Mouse (Mus musculus) erythroblast, embryonic 14.5 days (primary cell): ENCODE results near the gene Swap70. TPM values are rescaled to one million over a fixed set of nuclear protein-coding genes. Genes with fewer than 3 reads are reported as not detected.

ENCODE experiments used
- H3K27me3 ChIP-seq: 2 replicates; pipeline ENCODE4 v1.6.1; 2012; ENCODE audit warnings: inconsistent platforms; ENCODE audit not compliant: control insufficient read depth
- H3K36me3 ChIP-seq: 2 replicates; pipeline ENCODE4 v1.6.1; 2012; ENCODE audit warnings: mild to moderate bottlenecking, inconsistent platforms; ENCODE audit not compliant: control insufficient read depth
- H3K4me1 ChIP-seq: 2 replicates; pipeline ENCODE4 v1.6.1; 2012; ENCODE audit warnings: inconsistent platforms; ENCODE audit not compliant: control insufficient read depth
- H3K4me3 ChIP-seq: replicated peaks from 2 replicates; pipeline ENCODE3; 2012; ENCODE audit warnings: moderate library complexity, mild to moderate bottlenecking, inconsistent platforms
- H3K9me3 ChIP-seq: 2 replicates; pipeline ENCODE4 v1.6.1; 2012; ENCODE audit warnings: low read length, inconsistent platforms, mixed read lengths; ENCODE audit not compliant: control insufficient read depth
- GATA1 ChIP-seq: IDR thresholded peaks from 2 replicates; pipeline ENCODE4 v1.6.1; 2012; ENCODE audit warnings: low read length, inconsistent platforms, mixed read lengths
- TAL1 ChIP-seq: IDR thresholded peaks from 3 replicates; pipeline ENCODE4 v1.6.1; 2012; ENCODE audit warnings: low read length, inconsistent platforms, mixed read lengths
- polyA plus RNA-seq: library from polyadenylated mRNA; stranded (reverse); fragments of >175 nt; gene quantifications from 2 replicates; pipeline ENCODE4 v1.2.3, GENCODE M21; 2012

Swap70 gene
- polyA plus RNA-seq, 1 experiment, result 0.33 TPM

GRCm38 (mm10) chr7:110298739-110299410 is 77.4 kb downstream of the Swap70 start:
- Histone ChIP-seq H3K4me1 (no peaks in the 10 kb centered on the region), H3K36me3 (no peaks in the 10 kb centered on the region), H3K9me3 (no peaks in the 10 kb centered on the region), H3K4me3 (no peak overlapping the region), H3K27me3 (no peaks in the 10 kb centered on the region)
- TF ChIP-seq GATA1 (no peak), TAL1 (no peak)

- no peak overlapping the region for H3K4me3 ChIP-seq
- no peaks in the 10 kb centered on the region for H3K4me1 ChIP-seq
- no peaks in the 10 kb centered on the region for H3K36me3 ChIP-seq
- TF ChIP-seq GATA1 (no peak), TAL1 (no peak)
- no peaks in the 10 kb centered on the region for H3K9me3 ChIP-seq
- no peaks in the 10 kb centered on the region for H3K27me3 ChIP-seq
Measured at GRCm38 (mm10) chr7:110302886-110303285, 81.4 kb downstream of the Swap70 start.

- H3K36me3 ChIP-seq, result no peaks in the 10 kb centered on the region; the same call in 1 of the 2 replicates
- H3K27me3 ChIP-seq, result no peaks in the 10 kb centered on the region
- no peak for TF ChIP-seq GATA1
- TF ChIP-seq TAL1, result no peak
- H3K4me3 ChIP-seq, result no peak overlapping the region
- H3K9me3 ChIP-seq, result no peaks in the 10 kb centered on the region
- H3K4me1 ChIP-seq, result no peaks in the 10 kb centered on the region
Measured at GRCm38 (mm10) chr7:110305486-110305885, 84.0 kb downstream of the Swap70 start.

- no peaks in the 10 kb centered on the region for H3K4me1 ChIP-seq
- no peaks in the 10 kb centered on the region for H3K9me3 ChIP-seq
- no peak overlapping the region for H3K4me3 ChIP-seq
- no peaks in the 10 kb centered on the region for H3K27me3 ChIP-seq
- H3K36me3 ChIP-seq, result peaks cover under 1% of the 10 kb centered on the region; the same call in 1 of the 2 replicates
- no peak for TF ChIP-seq GATA1
- no peak for TF ChIP-seq TAL1
Measured at GRCm38 (mm10) chr7:110306281-110306680, 84.8 kb downstream of the Swap70 start.

GRCm38 (mm10) chr7:110307741-110308140 is 86.2 kb downstream of the Swap70 start:
- Histone ChIP-seq H3K4me1 (no peaks in the 10 kb centered on the region), H3K36me3 (peaks cover 3% of the 10 kb centered on the region; the same call in 1 of the 2 replicates), H3K27me3 (no peaks in the 10 kb centered on the region), H3K4me3 (no peak overlapping the region), H3K9me3 (no peaks in the 10 kb centered on the region)
- no peak for TF ChIP-seq GATA1
- no peak for TF ChIP-seq TAL1

- Histone ChIP-seq H3K27me3 (no peaks in the 10 kb centered on the region), H3K9me3 (no peaks in the 10 kb centered on the region), H3K4me3 (no peak overlapping the region), H3K36me3 (peaks cover 3% of the 10 kb centered on the region; the same call in 1 of the 2 replicates), H3K4me1 (no peaks in the 10 kb centered on the region)
- TF ChIP-seq GATA1, result no peak
- TF ChIP-seq TAL1, result no peak
Measured at GRCm38 (mm10) chr7:110309246-110309645, 87.7 kb downstream of the Swap70 start.

GRCm38 (mm10) chr7:110313392-110314055 is 92.0 kb downstream of the Swap70 start:
- Histone ChIP-seq H3K36me3 (peaks cover 5% of the 10 kb centered on the region; the same call in 1 of the 2 replicates), H3K4me3 (no peak overlapping the region), H3K4me1 (no peaks in the 10 kb centered on the region), H3K27me3 (no peaks in the 10 kb centered on the region), H3K9me3 (no peaks in the 10 kb centered on the region; the same call in 1 of the 2 replicates)
- TF ChIP-seq TAL1, result no peak
- no peak for TF ChIP-seq GATA1

- Histone ChIP-seq H3K4me3 (no peak overlapping the region), H3K27me3 (no peaks in the 10 kb centered on the region), H3K36me3 (peaks cover 5% of the 10 kb centered on the region; the same call in 1 of the 2 replicates), H3K9me3 (no peaks in the 10 kb centered on the region; the same call in 1 of the 2 replicates), H3K4me1 (no peaks in the 10 kb centered on the region)
- TF ChIP-seq GATA1, result no peak
- no peak for TF ChIP-seq TAL1
Measured at GRCm38 (mm10) chr7:110314401-110314890, 92.9 kb downstream of the Swap70 start.

GRCm38 (mm10) chr7:110315352-110315751 is 93.8 kb downstream of the Swap70 start:
- H3K9me3 ChIP-seq, result no peaks in the 10 kb centered on the region; the same call in 1 of the 2 replicates
- no peak overlapping the region for H3K4me3 ChIP-seq
- H3K4me1 ChIP-seq, result no peaks in the 10 kb centered on the region
- TF ChIP-seq GATA1 (no peak), TAL1 (no peak)
- H3K27me3 ChIP-seq, result no peaks in the 10 kb centered on the region
- peaks cover 5% of the 10 kb centered on the region; the same call in 1 of the 2 replicates for H3K36me3 ChIP-seq
